Mouse (Mus musculus): ENCODE measurements around the gene Tsc22d3. TPM values are rescaled to one million over a fixed set of nuclear protein-coding genes. Genes with fewer than 3 reads are reported as not detected.
"Not testable (repeated sequence)": the region's sequence is repeated elsewhere in the genome, so short reads cannot be mapped to it uniquely, and the experiment has no call there.

The Tsc22d3 gene
- polyA plus RNA-seq, 1 experiment from 2014 or later: 77.3 TPM

- Histone ChIP-seq H3K36me3 (ENCODE audit: control insufficient read depth, insufficient read depth, low read length) (no peaks in the 10 kb centered on the region), H3K4me2 (replicated peaks; ENCODE audit: low read depth) (peak overlapping the region; percentile 60), H3K27me3 (ENCODE audit: control insufficient read depth, insufficient read depth, low read length) (no peaks in the 10 kb centered on the region), H3K27ac (replicated peaks) (peak overlapping the region; percentile 93), H3K9me3 (ENCODE audit: control insufficient read depth, low read length) (no peaks in the 10 kb centered on the region), H3K4me3 (ENCODE audit: low read depth, low read length) (peak overlapping the region; percentile 54), H3K4me1 (replicated peaks; ENCODE audit: control insufficient read depth, insufficient read depth) (no peaks in the 10 kb centered on the region), H3K9ac (ENCODE audit: low read length) (peak overlapping the region; percentile 81)
- WGBS: 25% methylated on average over 18 of the region's 18 CpGs
- no peak for TF ChIP-seq EP300 (optimal IDR thresholded peaks at IDR 0.05)
- peak; percentile 51 for TF ChIP-seq CTCF (IDR thresholded peaks at IDR 0.05; ENCODE audit: low read depth)
- DNase-seq (ENCODE audit: low spot score) (peak; percentile 81), ATAC-seq (ENCODE audit: low FRiP score, low TSS enrichment) (peak; percentile 87)
These were observed 57.4 kb downstream of the Tsc22d3 start for GRCm38 (mm10) chrX:140542938-140543673.

DNA sequence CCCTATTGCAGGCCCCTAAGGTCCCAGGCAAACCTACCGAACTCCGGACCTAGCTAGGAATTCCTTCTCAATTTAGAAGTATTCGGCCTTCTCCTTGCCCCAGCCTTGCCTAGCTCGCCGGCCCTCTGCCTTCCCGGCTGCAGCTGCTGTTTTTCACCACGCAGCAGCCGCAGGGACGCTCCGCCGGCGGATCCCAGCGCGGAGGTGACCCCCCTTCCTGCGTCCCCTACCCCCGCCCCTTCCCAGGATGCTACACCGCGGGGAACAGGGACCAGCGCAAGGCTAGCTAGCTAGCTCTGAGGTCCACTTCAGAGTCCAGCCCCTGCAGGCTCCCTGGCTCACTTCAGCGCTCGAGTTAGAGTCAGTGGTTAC lies 58.0 kb downstream of the Tsc22d3 start:
- Histone ChIP-seq H3K27ac (replicated peaks) (peak overlapping the region; percentile 93), H3K4me3 (ENCODE audit: low read depth, low read length) (peak overlapping the region; percentile 54), H3K27me3 (ENCODE audit: control insufficient read depth, insufficient read depth, low read length) (no peaks in the 10 kb centered on the region), H3K4me1 (replicated peaks; ENCODE audit: control insufficient read depth, insufficient read depth) (no peaks in the 10 kb centered on the region), H3K9ac (ENCODE audit: low read length) (peak overlapping the region; percentile 81), H3K4me2 (replicated peaks; ENCODE audit: low read depth) (peak overlapping the region; percentile 60), H3K9me3 (ENCODE audit: control insufficient read depth, low read length) (no peaks in the 10 kb centered on the region), H3K36me3 (ENCODE audit: control insufficient read depth, insufficient read depth, low read length) (no peaks in the 10 kb centered on the region)
- ATAC-seq (ENCODE audit: low FRiP score, low TSS enrichment): peak; percentile 55
- no peak for TF ChIP-seq EP300 (optimal IDR thresholded peaks at IDR 0.05)
- no peak for TF ChIP-seq CTCF (IDR thresholded peaks at IDR 0.05; ENCODE audit: low read depth)
- 9% methylated on average over 21 of the region's 21 CpGs for WGBS
- peak; percentile 42 for DNase-seq (ENCODE audit: low spot score)

- TF ChIP-seq EP300 (optimal IDR thresholded peaks at IDR 0.05): no peak
- no peak; the same call in 1 of the 2 replicates for TF ChIP-seq CTCF (IDR thresholded peaks at IDR 0.05; ENCODE audit: low read depth)
- Histone ChIP-seq H3K9ac (ENCODE audit: low read length) (peak overlapping the region; percentile 81), H3K4me1 (replicated peaks; ENCODE audit: control insufficient read depth, insufficient read depth) (no peaks in the 10 kb centered on the region), H3K36me3 (ENCODE audit: control insufficient read depth, insufficient read depth, low read length) (no peaks in the 10 kb centered on the region), H3K9me3 (ENCODE audit: control insufficient read depth, low read length) (no peaks in the 10 kb centered on the region), H3K27me3 (ENCODE audit: control insufficient read depth, insufficient read depth, low read length) (no peaks in the 10 kb centered on the region), H3K27ac (replicated peaks) (peak overlapping the region; percentile 93), H3K4me3 (ENCODE audit: low read depth, low read length) (peak overlapping the region; percentile 54), H3K4me2 (replicated peaks; ENCODE audit: low read depth) (peak overlapping the region; percentile 60)
- DNase-seq (ENCODE audit: low spot score) (peak; percentile 50), ATAC-seq (ENCODE audit: low FRiP score, low TSS enrichment) (peak; percentile 72)
- 19% methylated on average over 10 of the region's 10 CpGs for WGBS
These were observed 58.6 kb downstream of the Tsc22d3 start for GRCm38 (mm10) chrX:140541711-140542473.

DNA sequence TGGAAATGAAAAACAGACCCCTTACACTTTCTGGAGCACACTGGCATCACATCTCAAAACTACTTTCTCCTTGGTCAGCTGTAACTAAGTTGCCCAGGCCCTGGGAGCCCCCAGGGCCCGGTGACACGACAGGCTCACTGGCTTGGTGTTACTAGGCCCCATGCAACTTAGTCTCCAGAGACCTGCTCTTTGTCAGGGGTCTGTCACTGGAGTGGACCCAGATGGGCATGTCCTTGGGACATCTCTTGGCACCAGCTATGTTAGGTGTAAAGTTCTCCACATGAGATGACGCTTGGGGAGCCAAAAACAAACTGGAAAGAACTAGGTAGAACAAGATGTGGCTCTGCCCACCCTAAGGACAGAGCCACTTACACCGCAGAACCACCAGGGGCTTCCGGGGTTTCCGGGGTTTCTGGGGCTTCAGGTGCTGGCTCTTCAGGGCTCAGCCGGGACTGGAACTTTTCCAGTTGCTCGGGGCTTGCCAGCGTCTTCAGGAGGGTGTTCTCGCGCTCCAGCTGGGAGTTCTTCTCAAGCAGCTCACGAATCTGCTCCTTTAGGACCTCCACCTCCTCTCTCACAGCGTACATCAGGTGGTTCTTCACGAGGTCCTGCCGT lies 59.9 kb downstream of the Tsc22d3 start:
- no peak for ATAC-seq (ENCODE audit: low FRiP score, low TSS enrichment)
- Histone ChIP-seq H3K36me3 (ENCODE audit: control insufficient read depth, insufficient read depth, low read length) (no peaks in the 10 kb centered on the region), H3K4me2 (replicated peaks; ENCODE audit: low read depth) (peak overlapping the region; percentile 60), H3K27me3 (ENCODE audit: control insufficient read depth, insufficient read depth, low read length) (no peaks in the 10 kb centered on the region), H3K9ac (ENCODE audit: low read length) (peak overlapping the region; percentile 38; the same call in 1 of the 2 replicates), H3K4me3 (ENCODE audit: low read depth, low read length) (peak overlapping the region; percentile 54), H3K4me1 (replicated peaks; ENCODE audit: control insufficient read depth, insufficient read depth) (no peaks in the 10 kb centered on the region), H3K27ac (replicated peaks) (peak overlapping the region; percentile 93), H3K9me3 (ENCODE audit: control insufficient read depth, low read length) (no peaks in the 10 kb centered on the region)
- TF ChIP-seq CTCF (IDR thresholded peaks at IDR 0.05; ENCODE audit: low read depth) (no peak), EP300 (optimal IDR thresholded peaks at IDR 0.05) (no peak)
- no peak for DNase-seq (ENCODE audit: low spot score)
- 76% methylated on average over 15 of the region's 15 CpGs for WGBS

- not testable (repeated sequence) for H3K4me2 ChIP-seq (replicated peaks; ENCODE audit: low read depth); H3K27ac ChIP-seq (replicated peaks); H3K9me3 ChIP-seq (ENCODE audit: control insufficient read depth, low read length); DNase-seq (ENCODE audit: low spot score); H3K4me3 ChIP-seq (ENCODE audit: low read depth, low read length); H3K27me3 ChIP-seq (ENCODE audit: control insufficient read depth, insufficient read depth, low read length); H3K9ac ChIP-seq (ENCODE audit: low read length); H3K4me1 ChIP-seq (replicated peaks; ENCODE audit: control insufficient read depth, insufficient read depth); ATAC-seq (ENCODE audit: low FRiP score, low TSS enrichment); H3K36me3 ChIP-seq (ENCODE audit: control insufficient read depth, insufficient read depth, low read length)
- 71% methylated on average over 3 of the region's 3 CpGs for WGBS
These were observed 60.6 kb downstream of the Tsc22d3 start for GRCm38 (mm10) chrX:140539831-140540230.

Measured in stomach, postnatal 0 days (tissue).